Mouse (Mus musculus): Measurements from ENCODE around the gene Ifne.

DNA sequence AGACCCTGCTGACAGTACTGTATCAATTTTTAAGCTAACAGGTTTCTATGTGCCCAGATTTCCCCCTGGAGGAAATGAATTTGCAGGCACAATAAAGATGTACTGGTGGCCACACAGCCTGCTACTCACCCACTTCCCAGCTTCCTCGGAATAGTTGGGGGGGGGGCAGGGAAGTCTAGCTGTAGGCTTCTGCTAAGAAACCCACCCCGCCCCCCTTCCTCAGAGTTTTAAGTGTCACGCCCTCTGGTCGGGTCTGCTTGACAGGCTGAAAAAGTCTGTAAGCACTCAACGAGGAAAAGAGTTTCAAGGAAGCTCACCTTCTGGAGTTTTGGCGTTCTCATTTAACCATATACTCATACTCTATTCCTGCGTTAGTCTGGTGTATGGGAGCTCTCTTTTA lies 16.7 kb downstream of the Ifne start:
- TF ChIP-seq MAFK (IDR thresholded peaks at IDR 0.05; ENCODE audit: borderline replicate concordance, low read depth, low read length), result no peak
- TF ChIP-seq CHD2 (IDR thresholded peaks at IDR 0.05; ENCODE audit: low read length), result no peak
- no peak for TF ChIP-seq USF1 (IDR thresholded peaks at IDR 0.05; ENCODE audit: low read depth, low read length)
- TF ChIP-seq CTCF (IDR thresholded peaks at IDR 0.05 in 2 of 3, conservative IDR thresholded peaks at IDR 0.05 in 1 of 3; ENCODE audit: control insufficient read depth in 1 of 3, insufficient read depth in 1 of 3, low read depth in 2 of 3, low read length in 3 of 3, poor library complexity in 1 of 3, severe bottlenecking in 1 of 3), result no peak
- TF ChIP-seq TBP (IDR thresholded peaks at IDR 0.05; ENCODE audit: low read depth, low read length), result no peak
- TF ChIP-seq ZC3H11A (IDR thresholded peaks at IDR 0.05; ENCODE audit: low read depth, low read length), result no peak
- TF ChIP-seq SMC3 (IDR thresholded peaks at IDR 0.05; ENCODE audit: low read depth, low read length), result no peak
- TF ChIP-seq RAD21 (IDR thresholded peaks at IDR 0.05; ENCODE audit: low read depth, low read length), result no peak
- TF ChIP-seq USF2 (IDR thresholded peaks at IDR 0.05; ENCODE audit: borderline replicate concordance in 1 of 2, insufficient read depth in 1 of 2, low read depth in 1 of 2, low read length in 2 of 2), result no peak
- no peak for TF ChIP-seq POLR2A (IDR thresholded peaks at IDR 0.05; ENCODE audit: control insufficient read depth in 1 of 2, insufficient read depth in 1 of 2, low read depth in 1 of 2, low read length in 2 of 2, poor library complexity in 1 of 2)
- no peak for TF ChIP-seq EP300 (IDR thresholded peaks at IDR 0.05; ENCODE audit: low read depth in 1 of 2, low read length in 2 of 2)
- no peak for TF ChIP-seq E2F4 (IDR thresholded peaks at IDR 0.05; ENCODE audit: borderline replicate concordance, low read depth, low read length)
